Mouse (Mus musculus) large intestine, adult 2 months (tissue): ENCODE measurements around the gene Meaf6. TPM values are rescaled to one million over a fixed set of nuclear protein-coding genes. Genes with fewer than 3 reads are reported as not detected.

Experiments
- polyA plus RNA-seq: library from polyadenylated mRNA; depleted of rRNA; stranded (reverse); fragments of >200 nt; gene quantifications from 2 replicates; pipeline ENCODE4 v1.2.3, GENCODE M21; 2012; rRNA removed

Gene Meaf6
- polyA plus RNA-seq, 1 experiment = 15.8 TPM

Other genes with a start within 250 kb of the Meaf6 start
- 41.9 and 52.3 TPM in 2 replicates for gene Yrdc, start 234.5 kb upstream of the Meaf6 start, polyA plus RNA-seq
- gene 1110065P20Rik, start 233.9 kb upstream of the Meaf6 start, polyA plus RNA-seq = 24.5 TPM in 2 replicates
- gene Maneal, start 223.0 kb upstream of the Meaf6 start, polyA plus RNA-seq = 0.32 and 0.38 TPM in 2 replicates
- gene Epha10, start 204.2 kb upstream of the Meaf6 start, polyA plus RNA-seq = 0.04 TPM in 1 of 2 replicates, not detected in the other
- gene 9930104L06Rik, start 148.1 kb upstream of the Meaf6 start, polyA plus RNA-seq = 8.5 and 8.9 TPM in 2 replicates
- 32.2 and 42.9 TPM in 2 replicates for gene Cdca8, start 145.8 kb upstream of the Meaf6 start, polyA plus RNA-seq
- 2.4 TPM in 2 replicates for gene Rspo1, start 98.7 kb upstream of the Meaf6 start, polyA plus RNA-seq
- gene Gnl2, start 68.5 kb upstream of the Meaf6 start, polyA plus RNA-seq = 9.2 and 12.6 TPM in 2 replicates
- gene Dnali1, start 19.4 kb upstream of the Meaf6 start, polyA plus RNA-seq = not detected in 2 replicates
- 9.8 and 9.9 TPM in 2 replicates for gene Snip1, start 18.5 kb upstream of the Meaf6 start, polyA plus RNA-seq
- 48.0 and 56.2 TPM in 2 replicates for gene Zc3h12a, start 42.7 kb downstream of the Meaf6 start, polyA plus RNA-seq